In the genomic region with DNA sequence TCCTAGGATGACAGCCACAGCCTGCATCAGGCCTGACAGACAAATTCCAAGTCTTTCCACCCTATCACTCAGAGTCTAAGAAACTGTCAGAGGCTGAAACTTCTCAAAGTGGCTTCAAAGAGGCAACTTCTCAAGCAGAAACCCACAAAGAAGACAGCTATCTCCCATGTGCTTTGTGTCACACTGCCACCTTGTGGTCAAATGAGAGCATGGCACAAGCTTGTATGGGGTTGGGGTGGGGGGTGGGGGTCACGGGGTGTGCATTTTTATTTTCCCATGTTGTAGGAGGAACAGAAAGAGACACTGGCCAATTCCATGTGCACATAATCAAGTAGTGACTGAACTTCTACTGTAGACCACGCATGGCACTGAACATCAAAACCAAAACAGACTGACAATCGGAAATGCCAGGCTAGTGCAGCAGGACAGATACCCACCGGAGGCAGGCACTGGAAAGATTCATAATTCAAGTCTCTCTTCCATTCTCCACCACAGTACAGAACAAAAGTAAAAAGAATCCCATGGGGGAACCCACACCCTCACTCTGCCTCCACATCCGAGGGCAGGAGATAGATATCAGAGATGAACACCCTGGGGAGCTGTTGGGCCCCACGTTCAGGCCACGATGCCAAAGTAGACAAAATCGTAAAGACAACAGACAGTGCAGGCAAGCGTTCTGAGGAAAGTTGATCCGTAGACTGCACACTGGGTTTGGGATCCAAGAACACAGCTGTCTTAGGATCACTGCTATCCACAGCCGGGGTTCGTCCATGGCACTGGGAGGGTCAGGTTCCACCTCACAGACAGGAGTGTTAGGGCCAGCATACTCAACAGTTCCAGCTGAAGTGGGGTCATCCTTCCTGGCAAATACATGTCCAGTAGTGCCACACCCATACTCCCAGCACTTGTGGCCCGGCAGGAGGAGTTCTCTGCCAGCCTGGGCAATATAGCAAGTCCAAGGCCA, we compare ENCODE assay signal across 8 mouse cellular contexts. TPM values are rescaled to one million over a fixed set of nuclear protein-coding genes. Genes with fewer than 3 reads are reported as not detected.
DNase-seq lines count a peak whose midpoint lies in the region; ATAC-seq and TF ChIP-seq lines count a peak whose summit lies in the region.

No protein-coding gene starts in this region.

- no peak overlapping the region for H3K9ac ChIP-seq in forebrain, embryonic 16.5 days (replicated peaks; ENCODE audit: low read depth, low read length)

- H3K4me2 ChIP-seq in forebrain, embryonic 16.5 days (ENCODE audit: low read length) = no peak overlapping the region

- H3K27ac ChIP-seq in kidney, adult 2 months (ENCODE audit: insufficient read depth, low read depth, low read length) = no peak overlapping the region
- H3K27ac ChIP-seq in bone marrow, adult 2 months (ENCODE audit: control insufficient read depth, insufficient read depth, low read depth, low read length, poor library complexity) = no peak overlapping the region
- H3K27ac ChIP-seq in forebrain, embryonic 16.5 days (ENCODE audit: low read length) = no peak overlapping the region
- H3K27ac ChIP-seq in small intestine, adult 2 months (ENCODE audit: insufficient read depth, low read depth, low read length) = no peak overlapping the region

- H3K4me1 ChIP-seq in kidney, adult 2 months (ENCODE audit: control insufficient read depth, insufficient read depth, low read length) = peaks cover 16% of the 10 kb centered on the region
- H3K4me1 ChIP-seq in bone marrow, adult 2 months (ENCODE audit: control insufficient read depth, insufficient read depth, low read length) = no peaks in the 10 kb centered on the region; the same call in 1 of the 2 replicates
- H3K4me1 ChIP-seq in forebrain, embryonic 16.5 days (replicated peaks; ENCODE audit: control insufficient read depth, insufficient read depth, low read length) = peaks cover 27% of the 10 kb centered on the region
- H3K4me1 ChIP-seq in small intestine, adult 2 months (ENCODE audit: control insufficient read depth, insufficient read depth, insufficient read length, low read length) = peaks cover 5% of the 10 kb centered on the region; the same call in 1 of the 2 replicates

- 0 out of 2 replicates have a peak, but pooled peaks cover 2% of the 10 kb centered on the region for H3K36me3 ChIP-seq in kidney, adult 2 months (ENCODE audit: control insufficient read depth, insufficient read depth, low read length)
- peaks cover 10% of the 10 kb centered on the region; the same call in 1 of the 2 replicates for H3K36me3 ChIP-seq in forebrain, embryonic 16.5 days (ENCODE audit: control insufficient read depth, insufficient read depth)
- H3K36me3 ChIP-seq in small intestine, adult 2 months (ENCODE audit: control insufficient read depth, insufficient read depth, low read length) = peaks cover 18% of the 10 kb centered on the region

- no peak overlapping the region for H3K4me3 ChIP-seq in kidney, adult 2 months (ENCODE audit: insufficient read depth, low read depth, low read length)
- no peak overlapping the region for H3K4me3 ChIP-seq in bone marrow, adult 2 months (replicated peaks; ENCODE audit: control insufficient read depth, low read depth, low read length)
- no peak overlapping the region for H3K4me3 ChIP-seq in forebrain, embryonic 16.5 days (replicated peaks; ENCODE audit: low read length)
- no peak overlapping the region for H3K4me3 ChIP-seq in small intestine, adult 2 months (ENCODE audit: low read depth, low read length)

- DNase-seq in kidney, adult 2 months = no peak
- no peak for DNase-seq in kidney, adult 8-10 months
- DNase-seq in induced T-regulatory cell, adult 2 months (ENCODE audit: low read depth) = peak; percentile 82
- peak; percentile 62 for DNase-seq in lung, postnatal 36 days

- H3K9me3 ChIP-seq in forebrain, embryonic 16.5 days (ENCODE audit: control insufficient read depth, low read length) = no peaks in the 10 kb centered on the region

- ATAC-seq in forebrain, embryonic 16.5 days = peak; percentile 29; the same call in 1 of the 2 replicates
- no peak for ATAC-seq in monocyte, adult 5-6 weeks (replicated peaks; ENCODE audit: insufficient number of reproducible peaks, low FRiP score, low TSS enrichment, poor library complexity, severe bottlenecking)

- H3K27me3 ChIP-seq in kidney, adult 2 months (replicated peaks; ENCODE audit: control insufficient read depth, insufficient read depth, low read length) = no peaks in the 10 kb centered on the region
- H3K27me3 ChIP-seq in forebrain, embryonic 16.5 days (replicated peaks; ENCODE audit: control insufficient read depth, insufficient read depth, low read length) = no peaks in the 10 kb centered on the region
- H3K27me3 ChIP-seq in small intestine, adult 2 months (ENCODE audit: control insufficient read depth, insufficient read depth, low read length) = no peaks in the 10 kb centered on the region

- peak; percentile 53 for TF ChIP-seq CTCF in kidney, adult 2 months (conservative IDR thresholded peaks at IDR 0.05; ENCODE audit: insufficient read depth, insufficient read length, low read depth, low read length)
- peak; percentile 44 for TF ChIP-seq CTCF in bone marrow, adult 2 months (IDR thresholded peaks at IDR 0.05; ENCODE audit: control insufficient read depth, insufficient read depth, low read length)
- peak; percentile 85; the same call in 1 of the 2 replicates for TF ChIP-seq CTCF in small intestine, adult 2 months (IDR thresholded peaks at IDR 0.05; ENCODE audit: extremely low read depth, insufficient read length, insufficient replicate concordance, low read depth, low read length)

- no peak for TF ChIP-seq POLR2A in kidney, adult 2 months (IDR thresholded peaks at IDR 0.05; ENCODE audit: low read depth, low read length)
- TF ChIP-seq POLR2A in bone marrow, adult 2 months (IDR thresholded peaks at IDR 0.05; ENCODE audit: borderline replicate concordance, control insufficient read depth, low read depth, low read length) = no peak
- TF ChIP-seq POLR2A in small intestine, adult 2 months (IDR thresholded peaks at IDR 0.05; ENCODE audit: low read depth, low read length) = no peak

- 46% methylated on average over 13 of the region's 13 CpGs for WGBS in kidney, adult 2 months
- WGBS in bone marrow, adult 2 months = 39% methylated on average over 13 of the region's 13 CpGs
- 73% methylated on average over 13 of the region's 13 CpGs for WGBS in forebrain, embryonic 16.5 days
- WGBS in small intestine, adult 2 months = 52% methylated on average over 13 of the region's 13 CpGs

RNA-seq across cellular contexts. Expression of a gene that starts 37.1 kb away (rescaled TPM):
- 95.3 and 99.5 TPM in 2 replicates for polyA plus RNA-seq in kidney, adult 2 months (2012; rRNA removed)
- 22.7 and 38.1 TPM in 2 replicates for polyA plus RNA-seq in bone marrow, adult 2 months (2011; ENCODE audit: insufficient read depth, insufficient read length, low replicate concordance, missing spikeins)
- polyA plus RNA-seq in forebrain, embryonic 16.5 days (2015; fragmentation: Nextera tagmentation; extraction: Ambion mirVana) = 19.9 and 23.0 TPM in 2 replicates
- 33.1 and 61.0 TPM in 2 replicates for polyA plus RNA-seq in small intestine, adult 2 months (2012; rRNA removed)
- total RNA-seq in monocyte, adult 5-6 weeks (2017) = 205 to 262 TPM (median 212 TPM) in 3 replicates

RNA-seq across cellular contexts. Expression of a gene that starts 40.9 kb away (rescaled TPM):
- not detected in 2 replicates for polyA plus RNA-seq in kidney, adult 2 months (2012; rRNA removed)
- polyA plus RNA-seq in bone marrow, adult 2 months (2011; ENCODE audit: insufficient read depth, insufficient read length, low replicate concordance, missing spikeins) = 1.1 TPM in 1 of 2 replicates, not detected in the other
- polyA plus RNA-seq in forebrain, embryonic 16.5 days (2015; fragmentation: Nextera tagmentation; extraction: Ambion mirVana) = 0.16 TPM in 1 of 2 replicates, not detected in the other
- polyA plus RNA-seq in small intestine, adult 2 months (2012; rRNA removed) = not detected in 2 replicates
- 0.49 to 1.5 TPM in 2 of 3 replicates, not detected in the other for total RNA-seq in monocyte, adult 5-6 weeks (2017)

Comparison
In these comparisons a context has a peak if more than half of its experiments do, and no peak if none do; other contexts are left out.
1. DNase-seq: peak in induced T-regulatory cell, adult 2 months (single experiment) and lung, postnatal 36 days (single experiment); none in kidney, adult 2 months (single experiment) and kidney, adult 8-10 months (0 of 2).
2. Peak in every context shown above with its lines, with median percentiles within 50 percentile points of each other: CTCF ChIP-seq.